Mouse (Mus musculus) bone marrow, adult 2 months (tissue): ENCODE measurements around the gene Ttc7.

Source experiments
- CTCF ChIP-seq: fragments of 200-500 bp; IDR thresholded peaks from 2 replicates; pipeline ENCODE4 v1.5.1; 2011; ENCODE audit warnings: low read length, control low read depth; ENCODE audit not compliant: control insufficient read depth, insufficient read depth
- POLR2A ChIP-seq: fragments of 200-500 bp; IDR thresholded peaks from 2 replicates; pipeline ENCODE4 v1.6.1; 2011; ENCODE audit warnings: low read depth, mild to moderate bottlenecking, control low read depth, low read length, borderline replicate concordance; ENCODE audit not compliant: control insufficient read depth

DNA sequence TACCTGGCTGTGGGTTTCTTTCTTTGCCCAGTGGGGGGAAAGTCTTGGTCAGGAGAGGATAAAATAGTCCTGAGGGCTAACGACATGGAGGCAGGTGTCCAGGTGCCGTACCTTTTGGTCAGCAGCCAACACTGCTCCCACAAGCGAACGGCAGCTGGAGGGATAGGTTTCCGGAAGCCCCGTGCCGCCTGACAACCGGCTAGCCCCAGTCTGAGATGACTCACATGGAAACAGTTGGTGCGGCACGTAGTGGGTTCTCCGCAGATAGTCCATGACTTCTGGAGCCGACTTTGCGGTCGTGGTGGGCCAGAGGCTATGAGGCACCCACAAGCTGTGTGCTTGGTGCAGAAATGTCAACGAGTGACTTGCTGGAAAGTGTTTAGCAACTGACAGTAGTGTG is 81.4 kb downstream of the Ttc7 start:
- TF ChIP-seq CTCF, result no peak
- no peak for TF ChIP-seq POLR2A
